Mouse (Mus musculus): Measurements from ENCODE around the gene Brsk2.

Gene Brsk2

GRCm38 (mm10) chr7:141957524-141958051 lies 8.0 kb downstream of the Brsk2 start:
- DNase-seq, result no peak

GRCm38 (mm10) chr7:141958211-141958610 lies 8.7 kb downstream of the Brsk2 start:
- no peak for DNase-seq

- DNase-seq, result no peak
Measured at GRCm38 (mm10) chr7:141959133-141959532, 9.6 kb downstream of the Brsk2 start.

- no peak for DNase-seq
Measured at GRCm38 (mm10) chr7:141960926-141961325, 11.4 kb downstream of the Brsk2 start.

- no peak for DNase-seq
Measured at GRCm38 (mm10) chr7:141961491-141961890, 11.9 kb downstream of the Brsk2 start.

GRCm38 (mm10) chr7:141962521-141962920 lies 13.0 kb downstream of the Brsk2 start:
- DNase-seq, result no peak

- no peak for DNase-seq
Measured at GRCm38 (mm10) chr7:141966281-141966680, 16.7 kb downstream of the Brsk2 start.

GRCm38 (mm10) chr7:141972831-141973619 lies 23.5 kb downstream of the Brsk2 start:
- peak; percentile 47 to 61 for DNase-seq

GRCm38 (mm10) chr7:141978003-141978402 lies 28.5 kb downstream of the Brsk2 start:
- DNase-seq, result no peak

GRCm38 (mm10) chr7:141979247-141979646 lies 29.7 kb downstream of the Brsk2 start:
- DNase-seq, result no peak

GRCm38 (mm10) chr7:141981237-141981636 lies 31.7 kb downstream of the Brsk2 start:
- no peak for DNase-seq

GRCm38 (mm10) chr7:141988314-141988806 lies 38.8 kb downstream of the Brsk2 start:
- DNase-seq, result no peak

- DNase-seq, result no peak
Measured at GRCm38 (mm10) chr7:141991183-141991582, 41.6 kb downstream of the Brsk2 start.

- DNase-seq, result no peak
Measured at GRCm38 (mm10) chr7:141994121-141994520, 44.6 kb downstream of the Brsk2 start.

- DNase-seq, result no peak
Measured at GRCm38 (mm10) chr7:142000661-142001060, 51.1 kb downstream of the Brsk2 start.

GRCm38 (mm10) chr7:142001597-142002340 lies 52.2 kb downstream of the Brsk2 start:
- no peak for DNase-seq

GRCm38 (mm10) chr7:142016562-142016961 lies 67.0 kb downstream of the Brsk2 start:
- peak; percentile 17 to 27 for DNase-seq

GRCm38 (mm10) chr7:142019699-142020098 lies 70.1 kb downstream of the Brsk2 start:
- no peak for DNase-seq

- no peak for DNase-seq
Measured at GRCm38 (mm10) chr7:142020827-142021226, 71.3 kb downstream of the Brsk2 start.

- DNase-seq, result no peak
Measured at GRCm38 (mm10) chr7:142025196-142025595, 75.6 kb downstream of the Brsk2 start.

GRCm38 (mm10) chr7:142025926-142026325 lies 76.4 kb downstream of the Brsk2 start:
- no peak for DNase-seq

- no peak for DNase-seq
Measured at GRCm38 (mm10) chr7:142030073-142030472, 80.5 kb downstream of the Brsk2 start.

- no peak for DNase-seq
Measured at GRCm38 (mm10) chr7:142034198-142034597, 84.6 kb downstream of the Brsk2 start.

All from thymus, postnatal 36 days (tissue).